Mouse (Mus musculus): ENCODE results near the gene Prss28.

DNA sequence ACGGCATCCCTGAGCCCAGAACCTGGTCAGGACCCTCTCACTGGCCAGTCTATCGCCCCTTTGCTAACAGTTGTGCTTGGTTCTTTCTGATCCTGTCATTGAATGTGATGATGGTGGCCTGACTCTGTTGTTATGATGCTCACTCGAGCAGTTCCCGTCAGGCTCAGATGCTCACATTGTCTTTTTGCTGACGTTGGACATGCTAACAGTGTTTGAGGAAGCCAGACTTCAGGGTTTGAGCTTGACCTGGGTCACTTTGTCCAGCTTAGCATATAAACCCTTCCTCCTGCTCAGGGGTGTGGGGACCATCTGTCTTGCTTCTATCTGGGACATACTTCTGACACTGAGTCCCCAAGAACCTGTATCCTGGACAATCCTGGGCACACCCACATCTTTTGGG is 9.9 kb downstream of the Prss28 start, which contains the start of gene Prss29:
- TF ChIP-seq POLR2A (IDR thresholded peaks at IDR 0.05; ENCODE audit: extremely low read depth, insufficient read depth, low read length) (no peak), CTCF (IDR thresholded peaks at IDR 0.05; ENCODE audit: extremely low read depth, insufficient read depth, low read length) (no peak)

Measured in cortical plate, adult 2 months (tissue).